Mouse (Mus musculus) layer of hippocampus, adult 2 months (tissue): ENCODE measurements around the gene Nrip1. TPM values are rescaled to one million over a fixed set of nuclear protein-coding genes. Genes with fewer than 3 reads are reported as not detected.
A peak's percentile ranks its signal among the peaks of the same experiment; 100 is the strongest.

Experiments used
- DNase-seq, 2 experiments: peaks; one replicate each; pipeline ENCODE4 v3.0.0; 2022; ENCODE audit warnings: low spot score in 2 of 2
- H3K27ac ChIP-seq: fragments of 200-600 bp; 2 replicates; pipeline ENCODE4 v1.8.1; 2022
- H3K4me3 ChIP-seq: fragments of 200-600 bp; 2 replicates; pipeline ENCODE4 v1.8.1; 2022; ENCODE audit warnings: mild to moderate bottlenecking
- CTCF ChIP-seq: fragments of 200-600 bp; conservative IDR thresholded peaks from 2 replicates; pipeline ENCODE4 v1.8.1; 2022; ENCODE audit warnings: antibody characterized with exemption, mild to moderate bottlenecking, moderate library complexity
- total RNA-seq, 2 experiments: library from RNA; stranded (reverse); gene quantifications; 2 replicates each; pipeline ENCODE4 v1.2.3; 2021

Gene Nrip1
- total RNA-seq, 2 experiments from 2014 or later = 56.1 to 60.0 TPM

GRCm38 (mm10) chr16:76354841-76355240, 18.8 kb downstream of the Nrip1 start:
- peak overlapping the region; percentile 57; the same call in 1 of the 2 replicates for H3K27ac ChIP-seq
- no peak overlapping the region for H3K4me3 ChIP-seq
- no peak for DNase-seq
- no peak for TF ChIP-seq CTCF

- no peak overlapping the region for H3K27ac ChIP-seq
- no peak for TF ChIP-seq CTCF
- H3K4me3 ChIP-seq = no peak overlapping the region
- DNase-seq = no peak
Observed at GRCm38 (mm10) chr16:76354289-76354688, 19.3 kb downstream of the Nrip1 start.

- no peak for TF ChIP-seq CTCF
- H3K4me3 ChIP-seq = no peak overlapping the region
- no peak overlapping the region for H3K27ac ChIP-seq
- DNase-seq = no peak
Observed at GRCm38 (mm10) chr16:76350922-76351321, 22.7 kb downstream of the Nrip1 start.

GRCm38 (mm10) chr16:76349053-76349452, 24.6 kb downstream of the Nrip1 start:
- Histone ChIP-seq H3K4me3 (no peak overlapping the region), H3K27ac (no peak overlapping the region)
- no peak for DNase-seq
- TF ChIP-seq CTCF = no peak

DNA sequence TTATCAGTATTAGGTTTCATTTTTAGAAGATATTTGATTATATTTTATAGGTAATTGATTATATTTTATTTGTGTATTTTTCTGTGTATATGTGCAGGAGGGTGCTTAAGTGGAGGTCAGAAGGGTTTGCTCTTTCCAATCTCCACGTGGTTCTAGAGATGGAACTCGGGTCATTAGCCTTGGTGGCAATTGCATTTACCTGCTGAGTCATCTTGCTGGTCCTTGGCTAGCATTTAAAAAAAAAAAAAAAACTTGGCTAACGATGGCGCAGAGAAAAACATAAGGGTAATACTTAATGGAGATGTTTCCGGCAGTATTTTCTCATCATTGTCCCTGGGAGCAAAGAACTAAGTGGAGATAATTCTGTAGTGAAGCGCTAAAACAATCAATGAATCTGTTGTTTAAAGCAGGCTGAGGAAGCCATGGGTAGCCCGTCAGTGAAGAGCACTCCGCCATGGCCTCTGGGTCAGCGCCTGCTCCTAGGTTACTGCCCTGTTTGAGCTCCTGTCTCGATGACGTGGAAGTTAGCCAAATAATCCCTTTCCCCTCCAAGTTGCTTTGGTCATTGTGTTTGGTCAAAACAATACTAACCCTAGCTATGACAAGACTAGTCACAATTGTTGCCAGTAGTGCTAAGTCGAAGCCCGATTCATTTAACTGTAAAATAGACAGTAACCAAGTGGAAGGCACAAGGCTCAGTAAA, 25.8 kb downstream of the Nrip1 start:
- DNase-seq = no peak
- H3K4me3 ChIP-seq = no peak overlapping the region
- peak overlapping the region; percentile 7; the same call in 1 of the 2 replicates for H3K27ac ChIP-seq
- no peak for TF ChIP-seq CTCF

DNA sequence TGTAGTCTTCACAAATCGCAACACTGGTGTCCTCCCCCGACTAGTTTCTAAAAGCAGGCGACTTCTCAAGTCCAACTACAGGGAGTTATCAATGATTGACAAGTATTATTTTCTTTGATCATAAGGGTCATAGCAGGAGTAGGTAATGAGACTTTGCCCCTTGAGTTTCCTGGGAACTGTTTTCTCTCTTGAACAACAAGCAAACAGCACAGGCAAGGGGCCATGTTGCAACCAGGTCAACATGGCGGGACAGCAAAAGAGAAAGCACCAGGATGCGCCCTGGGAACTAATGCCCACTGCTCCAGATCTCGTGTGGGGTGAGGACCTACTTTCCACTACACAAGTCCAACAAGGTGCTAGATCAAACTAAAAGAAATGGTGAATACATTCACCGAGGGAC, 27.3 kb downstream of the Nrip1 start:
- TF ChIP-seq CTCF = no peak
- Histone ChIP-seq H3K27ac (no peak overlapping the region), H3K4me3 (no peak overlapping the region)
- DNase-seq = no peak

GRCm38 (mm10) chr16:76344761-76345368, 28.8 kb downstream of the Nrip1 start:
- DNase-seq = peak in 1 of 2 experiments; percentile 30
- no peak overlapping the region for H3K4me3 ChIP-seq
- TF ChIP-seq CTCF = no peak

GRCm38 (mm10) chr16:76344030-76344429, 29.6 kb downstream of the Nrip1 start:
- Histone ChIP-seq H3K4me3 (no peak overlapping the region), H3K27ac (no peak overlapping the region)
- DNase-seq = no peak
- TF ChIP-seq CTCF = no peak

More at GRCm38 (mm10) chr16:76344761-76345368, 28.8 kb downstream of the Nrip1 start:
- no peak overlapping the region for H3K27ac ChIP-seq

DNA sequence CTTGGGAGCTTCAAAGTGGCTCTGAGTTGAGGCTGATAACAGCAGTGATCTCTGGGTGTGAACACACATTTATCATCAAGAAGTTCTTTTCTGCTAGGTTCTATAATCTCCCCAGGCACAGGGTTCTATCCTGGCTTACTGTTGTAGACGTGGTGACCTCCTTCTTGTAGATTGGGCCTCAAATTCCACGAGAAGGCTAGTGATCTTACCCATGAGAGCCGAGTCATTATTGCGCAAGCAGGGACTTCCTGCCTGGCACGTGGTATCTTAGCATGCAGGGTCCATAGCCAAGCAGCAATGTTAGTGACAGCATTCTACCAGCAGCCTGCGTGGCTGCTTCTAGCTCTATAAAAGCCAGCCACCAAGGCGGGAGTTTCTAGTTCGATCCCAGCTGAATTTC, 32.0 kb downstream of the Nrip1 start:
- H3K27ac ChIP-seq = no peak overlapping the region
- no peak for TF ChIP-seq CTCF
- H3K4me3 ChIP-seq = no peak overlapping the region
- no peak for DNase-seq

- no peak for DNase-seq
- H3K4me3 ChIP-seq = no peak overlapping the region
- no peak for TF ChIP-seq CTCF
- H3K27ac ChIP-seq = no peak overlapping the region
Observed at GRCm38 (mm10) chr16:76339256-76339655, 34.4 kb downstream of the Nrip1 start.

DNA sequence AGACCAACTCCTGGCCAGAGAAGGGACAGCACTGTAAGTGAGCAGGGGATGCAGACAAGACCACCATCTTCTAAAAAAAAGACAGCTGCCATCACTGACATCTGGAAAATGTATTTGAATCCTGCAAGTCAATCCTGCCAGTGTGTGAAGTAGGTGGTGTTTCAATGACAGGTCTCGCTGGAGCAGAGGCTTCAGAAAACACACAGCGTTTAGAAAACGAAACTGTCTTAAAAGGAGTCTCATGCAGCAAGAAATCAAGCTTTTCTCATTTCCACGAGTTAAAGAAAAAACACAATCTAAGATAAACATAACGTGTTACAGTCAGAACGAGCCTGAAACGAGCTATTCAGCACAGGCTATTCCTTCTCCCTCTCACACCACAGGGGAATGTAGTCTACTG, 36.3 kb downstream of the Nrip1 start:
- Histone ChIP-seq H3K4me3 (no peak overlapping the region), H3K27ac (no peak overlapping the region)
- TF ChIP-seq CTCF = no peak
- DNase-seq = no peak

GRCm38 (mm10) chr16:76336932-76337331, 36.7 kb downstream of the Nrip1 start:
- no peak for DNase-seq
- no peak overlapping the region for H3K27ac ChIP-seq
- H3K4me3 ChIP-seq = no peak overlapping the region
- TF ChIP-seq CTCF = no peak

- DNase-seq = no peak
- Histone ChIP-seq H3K27ac (no peak overlapping the region), H3K4me3 (no peak overlapping the region)
- no peak for TF ChIP-seq CTCF
Observed at GRCm38 (mm10) chr16:76335913-76336312, 37.7 kb downstream of the Nrip1 start.

- Histone ChIP-seq H3K27ac (no peak overlapping the region), H3K4me3 (no peak overlapping the region)
- TF ChIP-seq CTCF = no peak
- DNase-seq = no peak
Observed at GRCm38 (mm10) chr16:76332127-76332526, 41.5 kb downstream of the Nrip1 start.
